Mouse (Mus musculus): Measurements from ENCODE around the gene Nhp2.
A peak's percentile ranks its signal among the peaks of the same experiment; 100 is the strongest.
"Not testable (repeated sequence)": the region's sequence is repeated elsewhere in the genome, so short reads cannot be mapped to it uniquely, and the experiment has no call there.

Nhp2 gene

DNA sequence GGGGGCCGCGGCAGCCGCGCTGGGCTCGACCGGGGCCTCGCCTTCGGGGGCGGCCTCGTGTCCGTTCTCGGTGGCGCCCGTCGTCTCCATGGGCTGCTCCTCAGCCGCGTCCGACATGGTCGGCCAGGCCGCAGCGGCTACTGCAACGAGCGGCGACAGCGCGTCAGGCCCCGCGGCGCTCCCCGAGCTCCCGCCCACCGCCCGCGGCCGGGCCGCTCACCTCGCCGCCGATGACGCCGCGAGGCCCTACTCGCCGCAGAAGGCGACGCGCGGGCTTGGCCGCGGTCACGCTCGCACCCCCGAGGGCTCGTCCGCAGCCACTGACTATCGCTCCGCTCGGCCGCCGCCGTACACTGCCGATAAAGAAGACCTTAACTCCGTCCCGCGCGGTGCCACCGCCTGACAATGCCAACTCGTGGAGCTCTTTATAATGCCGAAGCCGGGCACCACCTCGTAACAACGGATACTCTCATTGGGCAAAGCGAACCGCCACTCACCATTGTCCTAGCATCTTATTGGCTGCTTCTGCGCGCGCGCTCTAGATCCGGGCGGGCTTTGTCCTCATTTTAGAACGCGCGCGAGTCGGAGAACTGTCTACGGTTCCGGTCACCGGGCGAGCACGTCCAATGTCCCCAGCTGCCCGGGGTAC, 13.0 kb upstream of the Nhp2 start, which contains the start of gene Hnrnpab:
Gene Hnrnpab (minus strand): TSS at position 401 of the 649 bp plus-strand sequence.
- peak; percentile 94 for DNase-seq

DNA sequence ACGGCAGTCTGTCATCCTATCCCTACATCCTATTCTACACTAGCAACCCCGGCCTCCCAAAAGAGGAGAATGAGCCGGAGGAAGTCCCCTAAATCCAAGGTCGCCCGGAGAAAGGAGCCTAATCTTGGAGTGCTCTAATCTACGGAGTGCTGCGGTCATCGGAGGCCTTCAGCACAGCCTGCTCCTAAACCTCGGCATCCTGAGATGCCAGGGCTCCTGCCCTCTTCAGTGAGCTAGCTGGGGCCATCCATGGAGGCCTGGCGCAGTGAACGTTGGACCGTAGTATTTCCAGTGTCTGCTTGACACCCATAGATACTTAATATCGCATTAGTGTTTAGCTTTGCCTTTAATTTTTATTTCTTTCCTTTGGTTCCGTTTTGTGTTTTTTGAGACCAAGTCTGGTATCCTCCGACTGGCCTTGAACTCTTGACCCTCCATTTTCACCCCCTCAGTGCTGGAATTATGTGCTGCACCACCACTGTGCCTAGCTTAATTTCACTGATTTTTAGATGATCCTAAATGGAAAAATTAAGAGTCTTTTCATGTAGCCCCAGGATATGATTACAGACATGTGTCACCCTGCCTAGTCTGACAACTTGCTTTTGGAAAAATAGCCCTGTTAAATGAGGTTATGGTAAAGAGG, 12.3 kb upstream of the Nhp2 start:
- DNase-seq: no peak

DNA sequence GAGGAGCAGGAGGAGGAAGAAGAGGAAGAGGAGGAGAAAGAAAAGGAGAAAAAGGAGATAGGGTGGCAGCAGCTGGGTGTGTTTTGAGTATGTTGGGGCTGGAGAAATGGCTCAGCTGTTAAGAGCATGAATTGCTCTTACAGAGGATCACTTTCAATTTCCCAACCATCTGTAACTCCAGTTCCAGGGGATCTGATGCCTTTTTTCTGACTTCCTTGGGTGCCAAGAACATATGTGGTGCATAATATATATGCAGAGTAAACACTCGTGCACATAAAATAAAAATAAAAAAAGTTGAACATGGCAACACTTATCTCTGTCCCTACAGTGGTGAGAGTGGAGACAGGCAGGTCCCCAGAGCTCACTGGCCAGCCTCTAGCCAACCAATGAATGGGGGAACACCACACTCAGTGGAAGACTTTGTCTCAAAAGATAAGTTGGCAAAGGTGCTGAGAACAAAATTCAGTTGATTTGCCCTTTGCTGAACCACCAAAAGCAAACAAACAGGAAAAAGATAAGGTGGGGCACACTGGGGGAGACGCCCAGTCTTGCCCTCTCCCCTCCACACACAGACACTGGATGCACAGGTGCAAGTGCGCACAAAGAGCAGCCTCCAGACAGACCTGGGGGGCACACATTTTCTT, 10.1 kb upstream of the Nhp2 start:
- DNase-seq: no peak

DNA sequence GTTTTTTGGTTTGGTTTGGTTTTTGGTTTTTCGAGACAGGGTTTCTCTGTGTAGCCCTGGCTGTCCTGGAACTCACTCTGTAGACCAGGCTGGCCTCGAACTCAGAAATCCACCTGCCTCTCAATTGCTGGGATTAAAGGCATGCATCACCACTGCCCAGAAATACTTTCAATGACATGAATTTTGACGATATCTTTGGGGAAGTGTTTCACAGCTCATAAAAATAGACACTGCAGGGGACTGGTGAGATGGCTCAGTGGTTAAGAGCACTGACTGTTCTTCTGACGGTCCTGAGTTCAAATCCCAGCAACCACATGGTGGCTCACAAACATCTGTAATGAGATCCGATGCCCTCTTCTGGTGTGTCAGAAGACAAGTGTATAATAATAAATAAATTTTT, 9.6 kb upstream of the Nhp2 start:
- not testable (repeated sequence) for DNase-seq

GRCm38 (mm10) chr11:51614256-51614655, 5.3 kb upstream of the Nhp2 start:
- no peak for DNase-seq

DNA sequence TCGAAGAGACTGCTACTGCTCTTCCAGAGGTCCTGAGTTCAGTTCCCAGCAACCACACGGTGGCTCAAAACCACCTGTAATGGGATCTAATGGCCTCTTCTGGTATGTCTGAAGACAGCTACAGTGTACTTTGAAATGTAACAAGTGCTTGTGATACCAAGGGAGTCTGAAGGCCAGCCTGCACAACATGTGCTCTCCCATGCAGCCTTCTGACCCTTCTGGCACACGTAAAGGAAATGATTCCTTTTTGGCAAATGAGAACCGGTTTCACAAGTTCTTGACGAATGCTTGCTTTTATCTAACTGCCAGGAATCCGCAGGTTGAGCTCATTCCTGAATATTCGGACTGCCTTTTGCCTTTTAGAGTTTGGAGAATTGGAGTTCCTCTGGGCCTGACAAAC, 4.4 kb upstream of the Nhp2 start:
- DNase-seq: no peak

GRCm38 (mm10) chr11:51615601-51616000, 3.9 kb upstream of the Nhp2 start:
- no peak for DNase-seq

DNA sequence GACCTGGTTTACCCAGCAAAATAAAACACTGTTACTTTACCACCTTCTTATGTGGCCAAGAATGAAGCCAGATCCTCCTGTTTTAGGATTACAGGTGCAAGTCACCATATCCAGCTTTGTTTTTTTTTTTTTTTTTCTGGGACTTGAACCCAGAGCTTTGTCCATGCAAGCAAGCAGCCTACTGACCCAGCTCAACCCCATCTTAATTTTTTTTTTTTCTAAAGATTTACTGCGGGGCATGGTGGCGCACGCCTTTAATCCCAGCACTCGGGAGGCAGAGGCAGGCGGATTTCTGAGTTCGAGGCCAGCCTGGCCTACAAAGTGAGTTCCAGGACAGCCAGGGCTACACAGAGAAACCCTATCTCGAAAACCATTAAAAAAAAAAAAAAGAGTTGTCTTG, 3.4 kb upstream of the Nhp2 start:
- not testable (repeated sequence) for DNase-seq

- peak; percentile 48 for DNase-seq
These were observed 1.8 kb upstream of the Nhp2 start for GRCm38 (mm10) chr11:51617693-51618092.

- no peak for DNase-seq
These were observed 584 bp upstream of the Nhp2 start for GRCm38 (mm10) chr11:51618894-51619408.

GRCm38 (mm10) chr11:51620084-51620483, 549 bp downstream of the Nhp2 start:
- no peak for DNase-seq

GRCm38 (mm10) chr11:51621776-51622175, 2.2 kb downstream of the Nhp2 start:
- no peak for DNase-seq

- DNase-seq: peak; percentile 32
These were observed 3.5 kb downstream of the Nhp2 start for GRCm38 (mm10) chr11:51622971-51623491.

GRCm38 (mm10) chr11:51625187-51625820, 5.8 kb downstream of the Nhp2 start:
- no peak for DNase-seq

DNA sequence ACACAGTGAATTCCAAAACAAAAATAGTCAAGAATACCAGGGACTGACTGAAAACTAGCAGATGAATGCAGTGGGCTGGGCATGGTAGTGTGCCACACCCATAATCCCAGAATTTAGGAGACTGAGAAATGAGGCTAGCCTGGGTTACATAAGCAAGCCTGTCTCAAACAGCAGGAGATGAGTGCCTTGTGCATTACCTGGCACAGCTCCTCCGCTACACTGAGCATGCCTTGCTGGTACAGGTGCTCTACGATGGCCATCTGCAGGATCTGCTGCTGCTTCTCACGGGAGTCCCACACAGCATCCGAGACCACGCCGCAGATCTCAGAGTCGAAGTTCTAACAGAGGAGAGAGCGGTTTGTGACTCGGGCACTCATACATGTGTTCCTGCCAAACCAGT, 7.9 kb downstream of the Nhp2 start:
- no peak for DNase-seq

DNA sequence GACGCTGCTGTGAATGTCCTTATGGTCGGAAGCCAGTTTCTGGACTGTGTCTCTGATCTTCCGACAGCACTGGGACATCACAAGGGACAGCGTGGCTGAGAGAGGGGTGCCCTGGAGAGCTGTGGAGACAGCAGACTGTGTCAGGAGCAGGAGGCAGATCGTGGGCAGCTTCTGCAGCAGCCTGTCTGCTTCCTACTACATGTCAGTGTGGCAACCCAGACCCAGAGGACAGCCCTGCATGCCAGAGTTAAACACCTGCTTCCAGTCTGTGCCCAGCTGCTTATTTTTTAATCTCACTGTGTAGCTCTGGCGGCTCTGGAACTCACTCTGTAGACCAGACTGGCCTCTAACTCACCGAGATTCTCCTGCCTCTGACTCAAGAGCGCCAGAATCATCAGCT, 8.4 kb downstream of the Nhp2 start:
- no peak for DNase-seq

DNA sequence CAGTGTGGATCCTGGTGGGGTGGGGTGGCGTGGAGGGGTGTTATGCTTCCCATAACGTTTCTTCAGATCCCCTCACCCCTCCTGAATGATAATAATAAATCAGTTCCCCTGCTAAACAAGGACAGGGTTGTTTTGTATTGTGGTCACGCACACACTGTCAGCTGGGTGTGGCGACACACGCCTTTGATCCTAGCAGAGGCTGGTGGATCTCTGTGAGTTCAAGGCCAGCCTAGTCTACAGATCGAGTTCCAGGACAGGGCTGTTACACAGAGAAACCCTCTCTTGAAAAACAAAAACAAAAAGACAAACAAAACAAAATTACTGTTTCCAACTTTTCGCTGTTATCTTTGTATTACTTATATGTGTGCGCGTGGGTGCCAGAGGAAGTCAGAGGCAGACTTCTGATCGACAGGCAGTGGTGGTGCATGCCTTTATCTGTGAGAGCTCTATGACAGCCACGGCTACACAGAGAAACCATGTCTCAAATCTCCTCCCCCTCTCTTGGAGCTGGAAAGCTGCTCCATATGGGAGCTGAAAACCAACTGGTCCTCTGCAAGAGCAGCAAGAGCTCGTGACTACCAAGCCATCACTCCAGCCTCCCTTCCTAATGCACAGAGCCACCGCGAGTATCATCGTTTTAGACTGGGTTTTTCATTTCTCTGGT, 10.2 kb downstream of the Nhp2 start:
- no peak for DNase-seq

DNA sequence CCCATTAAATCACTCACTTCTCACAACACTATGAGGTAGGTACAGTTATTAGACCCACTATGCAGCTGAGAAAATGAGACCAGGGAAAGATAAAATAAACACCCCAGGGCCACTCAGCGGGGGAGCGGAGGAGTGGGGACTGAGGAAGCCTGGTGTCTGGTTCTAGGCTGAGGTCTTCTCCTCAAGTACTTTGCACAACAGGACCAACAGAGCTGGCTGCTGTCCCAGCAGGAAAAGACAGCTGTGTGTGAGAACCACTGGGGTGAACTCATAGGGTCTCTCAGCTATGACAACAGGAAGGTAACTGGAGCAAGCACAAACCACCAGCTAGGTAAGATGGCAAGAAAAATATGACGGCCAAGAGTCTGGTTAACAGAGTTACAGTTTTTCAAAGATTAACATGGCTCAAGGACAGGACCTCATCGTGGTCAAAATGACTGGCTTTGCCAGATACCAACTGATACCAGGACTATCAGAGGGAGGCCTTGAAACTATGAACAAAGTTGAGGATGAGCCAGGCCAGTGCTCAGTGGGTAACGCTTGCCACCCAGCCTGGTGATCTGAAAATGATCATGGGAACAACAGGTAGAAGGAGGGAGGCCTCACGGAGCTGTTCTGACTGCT, 12.7 kb downstream of the Nhp2 start:
- DNase-seq: no peak

GRCm38 (mm10) chr11:51633200-51633599, 13.7 kb downstream of the Nhp2 start:
- not testable (repeated sequence) for DNase-seq

DNA sequence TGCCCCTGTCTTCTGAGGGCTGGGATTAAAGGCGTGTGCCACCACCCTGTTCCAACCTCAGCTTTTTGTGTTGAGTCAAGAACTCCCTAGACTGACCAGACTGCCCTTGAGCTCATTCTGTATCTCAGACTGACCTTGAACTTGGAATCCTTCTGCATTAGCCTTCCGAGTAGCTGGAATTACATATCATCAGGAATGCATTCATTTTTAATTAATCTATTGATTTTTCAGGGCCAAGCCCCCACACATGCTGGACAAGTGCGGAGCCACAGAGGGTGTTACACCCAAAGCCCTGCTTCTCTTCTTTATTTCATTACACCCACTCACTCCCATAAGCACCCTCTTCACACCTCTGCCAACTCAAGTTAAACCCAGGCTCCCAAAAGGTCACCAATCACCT, 14.2 kb downstream of the Nhp2 start:
- no peak for DNase-seq

- DNase-seq: no peak
These were observed 15.6 kb downstream of the Nhp2 start for GRCm38 (mm10) chr11:51635127-51635524.
